Mouse (Mus musculus) B cell, adult 2 months (primary cell): ENCODE results near the gene Cldn15.
"Not testable (repeated sequence)": the region's sequence is repeated elsewhere in the genome, so short reads cannot be mapped to it uniquely, and the experiment has no call there.

Experiments used
- DNase-seq, 2 experiments: peaks; one replicate each; pipeline ENCODE4 v3.0.0; 2022

Cldn15 gene

GRCm38 (mm10) chr5:136966331-136966730 is at the start of gene Cldn15:
TSS of gene Cldn15 (plus strand) at chr5:136966616.
- no peak for DNase-seq

GRCm38 (mm10) chr5:136917613-136918242 is 48.7 kb upstream of the Cldn15 start:
- no peak for DNase-seq

- DNase-seq: peak; percentile 72 to 76
Observed at GRCm38 (mm10) chr5:136918655-136919472, 47.6 kb upstream of the Cldn15 start.

GRCm38 (mm10) chr5:136919546-136920301 is 46.7 kb upstream of the Cldn15 start:
- peak in 1 of 2 experiments; percentile 11 for DNase-seq

- DNase-seq: no peak
Observed at GRCm38 (mm10) chr5:136922830-136923229, 43.6 kb upstream of the Cldn15 start.

- no peak for DNase-seq
Observed at GRCm38 (mm10) chr5:136923751-136924478, 42.5 kb upstream of the Cldn15 start.

GRCm38 (mm10) chr5:136929073-136929472 is 37.3 kb upstream of the Cldn15 start:
- DNase-seq: peak; percentile 82 to 83

- no peak for DNase-seq
Observed at GRCm38 (mm10) chr5:136931896-136932295, 34.5 kb upstream of the Cldn15 start.

- no peak for DNase-seq
Observed at GRCm38 (mm10) chr5:136932956-136933355, 33.5 kb upstream of the Cldn15 start.

GRCm38 (mm10) chr5:136933930-136934329 is 32.5 kb upstream of the Cldn15 start:
- no peak for DNase-seq

GRCm38 (mm10) chr5:136935905-136936695 is 30.3 kb upstream of the Cldn15 start:
- DNase-seq: peak; percentile 55 to 58

- DNase-seq: no peak
Observed at GRCm38 (mm10) chr5:136936750-136937149, 29.7 kb upstream of the Cldn15 start.

- no peak for DNase-seq
Observed at GRCm38 (mm10) chr5:136937621-136938020, 28.8 kb upstream of the Cldn15 start.

GRCm38 (mm10) chr5:136939284-136939683 is 27.1 kb upstream of the Cldn15 start:
- DNase-seq: peak; percentile 67 to 70

GRCm38 (mm10) chr5:136940029-136940428 is 26.4 kb upstream of the Cldn15 start:
- not testable (repeated sequence) for DNase-seq

GRCm38 (mm10) chr5:136940845-136941560 is 25.4 kb upstream of the Cldn15 start:
- DNase-seq: no peak

- no peak for DNase-seq
Observed at GRCm38 (mm10) chr5:136942781-136943180, 23.6 kb upstream of the Cldn15 start.

- DNase-seq: no peak
Observed at GRCm38 (mm10) chr5:136943382-136943781, 23.0 kb upstream of the Cldn15 start.

GRCm38 (mm10) chr5:136945084-136945483 is 21.3 kb upstream of the Cldn15 start:
- DNase-seq: no peak

- DNase-seq: no peak
Observed at GRCm38 (mm10) chr5:136947874-136948273, 18.5 kb upstream of the Cldn15 start.
